Mouse (Mus musculus): ENCODE measurements at regions not wholly inside any gene's neighbourhood (a gene's known extent, or its start where the extent isn't known, plus 50 kb on each side); places are given as distances from the start of the nearest gene placed in this dataset.

GRCm38 (mm10) chr2:33941316-33941715 lies 53.6 kb upstream of the Mvb12b start:
- no peak for DNase-seq (ENCODE audit: low read depth, low spot score)

GRCm38 (mm10) chr2:33939836-33940235 lies 52.1 kb upstream of the Mvb12b start:
- DNase-seq (ENCODE audit: low read depth, low spot score), result no peak
